Comparison of ENCODE assay signal across 21 mouse cellular contexts in the genomic region with DNA sequence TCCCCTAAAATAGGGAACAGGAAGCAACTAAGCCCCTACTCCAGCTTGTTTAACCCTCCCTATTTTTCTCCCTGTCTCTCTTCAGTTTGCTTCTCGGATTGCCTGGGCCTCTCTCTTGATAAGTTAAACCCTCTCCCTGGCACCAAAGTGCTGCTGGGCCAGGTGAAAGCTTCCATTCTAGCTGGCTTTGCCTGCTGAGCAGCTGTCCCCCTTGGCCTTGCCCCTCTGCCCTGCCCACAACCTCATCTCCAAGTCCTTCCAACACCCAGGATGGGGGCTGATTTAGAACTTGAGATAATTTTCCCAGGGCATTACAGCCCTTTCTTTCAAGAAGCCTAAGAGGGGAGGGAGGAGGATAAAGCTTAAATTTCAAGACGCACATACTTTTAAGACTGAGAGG.
DNase-seq lines count a peak whose midpoint lies in the region; ATAC-seq lines count a peak whose summit lies in the region.
"Had no signal": no experiment of that assay in that cellular context is flagged by ENCODE, and none has a peak within 500 bp of the region (broad histone marks: within the 10 kb centered on the region; RNA-seq: fewer than 3 reads in every experiment).

No protein-coding gene starts in this region.

- H3K36me3 ChIP-seq in hindbrain, embryonic 10.5 days: no peaks in the 10 kb centered on the region
- H3K36me3 ChIP-seq in hindbrain, embryonic 16.5 days (ENCODE audit: control insufficient read depth, insufficient read depth, low read length): no peaks in the 10 kb centered on the region
- no peaks in the 10 kb centered on the region for H3K36me3 ChIP-seq in midbrain, embryonic 12.5 days
- no peaks in the 10 kb centered on the region for H3K36me3 ChIP-seq in midbrain, embryonic 15.5 days (replicated peaks)
- no peaks in the 10 kb centered on the region for H3K36me3 ChIP-seq in embryonic facial prominence, embryonic 10.5 days (replicated peaks)
- H3K36me3 ChIP-seq in embryonic facial prominence, embryonic 13.5 days: no peaks in the 10 kb centered on the region
- H3K36me3 ChIP-seq: heart, embryonic 15.5 days had no signal

- 68% methylated on average over 2 of the region's 2 CpGs for WGBS in hindbrain, embryonic 10.5 days
- 70% methylated on average over 2 of the region's 2 CpGs for WGBS in hindbrain, embryonic 16.5 days
- WGBS in midbrain, embryonic 12.5 days: 37% methylated on average over 2 of the region's 2 CpGs
- 45% methylated on average over 2 of the region's 2 CpGs for WGBS in midbrain, embryonic 15.5 days
- 42% methylated on average over 2 of the region's 2 CpGs for WGBS in embryonic facial prominence, embryonic 10.5 days
- 23% methylated on average over 2 of the region's 2 CpGs for WGBS in embryonic facial prominence, embryonic 13.5 days

- no peak for DNase-seq in hindbrain, embryonic 10.5 days (ENCODE audit: low spot score)
- no peak for DNase-seq in embryonic facial prominence, embryonic 10.5 days (ENCODE audit: low spot score)
- DNase-seq in embryo, embryonic 10 days (ENCODE audit: low spot score): no peak
- DNase-seq: adrenal gland, postnatal 14 days; cerebellum, adult 11-12 months; cerebellum, adult 9-10 months; cerebellum, postnatal 25 days; forebrain, postnatal 0 days; gastrocnemius, postnatal 14 days; heart, adult 2 months; heart, postnatal 14 days had no signal

- no peak overlapping the region for H3K4me3 ChIP-seq in hindbrain, embryonic 10.5 days
- H3K4me3 ChIP-seq in hindbrain, embryonic 16.5 days (ENCODE audit: low read length): no peak overlapping the region
- no peak overlapping the region for H3K4me3 ChIP-seq in midbrain, embryonic 12.5 days
- H3K4me3 ChIP-seq in midbrain, embryonic 15.5 days: no peak overlapping the region
- H3K4me3 ChIP-seq in embryonic facial prominence, embryonic 10.5 days: no peak overlapping the region
- H3K4me3 ChIP-seq in embryonic facial prominence, embryonic 13.5 days: no peak overlapping the region
- H3K4me3 ChIP-seq: heart, adult 2 months; heart, embryonic 15.5 days had no signal

- no peaks in the 10 kb centered on the region for H3K9me3 ChIP-seq in hindbrain, embryonic 10.5 days
- H3K9me3 ChIP-seq in hindbrain, embryonic 16.5 days (ENCODE audit: control insufficient read depth, low read length): no peaks in the 10 kb centered on the region
- no peaks in the 10 kb centered on the region for H3K9me3 ChIP-seq in midbrain, embryonic 12.5 days
- no peaks in the 10 kb centered on the region for H3K9me3 ChIP-seq in midbrain, embryonic 15.5 days
- H3K9me3 ChIP-seq in embryonic facial prominence, embryonic 10.5 days: no peaks in the 10 kb centered on the region
- H3K9me3 ChIP-seq in embryonic facial prominence, embryonic 13.5 days: no peaks in the 10 kb centered on the region; the same call in 1 of the 2 replicates
- H3K9me3 ChIP-seq: heart, embryonic 15.5 days had no signal

- peaks cover 20% of the 10 kb centered on the region for H3K27me3 ChIP-seq in hindbrain, embryonic 10.5 days (ENCODE audit: insufficient read depth, poor library complexity, severe bottlenecking)
- no peaks in the 10 kb centered on the region for H3K27me3 ChIP-seq in hindbrain, embryonic 16.5 days (replicated peaks; ENCODE audit: control insufficient read depth, insufficient read depth, low read length)
- peaks cover 12% of the 10 kb centered on the region for H3K27me3 ChIP-seq in midbrain, embryonic 12.5 days
- no peaks in the 10 kb centered on the region for H3K27me3 ChIP-seq in midbrain, embryonic 15.5 days (replicated peaks)
- H3K27me3 ChIP-seq in embryonic facial prominence, embryonic 10.5 days (replicated peaks; ENCODE audit: low read depth, poor library complexity, severe bottlenecking): peaks cover 7% of the 10 kb centered on the region; the same call in 1 of the 2 replicates
- no peaks in the 10 kb centered on the region for H3K27me3 ChIP-seq in embryonic facial prominence, embryonic 13.5 days
- H3K27me3 ChIP-seq: CH12.LX had no signal

- H3K27ac ChIP-seq in hindbrain, embryonic 10.5 days: peak overlapping the region; percentile 84
- H3K27ac ChIP-seq in hindbrain, embryonic 16.5 days (ENCODE audit: low read depth, low read length): no peak overlapping the region
- H3K27ac ChIP-seq in midbrain, embryonic 12.5 days (replicated peaks): peak overlapping the region; percentile 77
- H3K27ac ChIP-seq in midbrain, embryonic 15.5 days: no peak overlapping the region
- peak overlapping the region; percentile 59 for H3K27ac ChIP-seq in embryonic facial prominence, embryonic 10.5 days (replicated peaks)
- H3K27ac ChIP-seq in embryonic facial prominence, embryonic 13.5 days: peak overlapping the region; percentile 55; the same call in 1 of the 2 replicates
- H3K27ac ChIP-seq: heart, adult 2 months; heart, embryonic 15.5 days had no signal

- no peak overlapping the region for H3K9ac ChIP-seq in hindbrain, embryonic 16.5 days (ENCODE audit: low read depth, low read length)
- 0 out of 2 replicates have a peak overlapping the region, but pooled peaks have one; percentile 20 for H3K9ac ChIP-seq in midbrain, embryonic 12.5 days (replicated peaks)
- H3K9ac ChIP-seq in midbrain, embryonic 15.5 days: no peak overlapping the region
- no peak overlapping the region for H3K9ac ChIP-seq in embryonic facial prominence, embryonic 13.5 days
- H3K9ac ChIP-seq: forebrain, postnatal 0 days; heart, embryonic 15.5 days had no signal

- H3K4me2 ChIP-seq in hindbrain, embryonic 16.5 days (ENCODE audit: low read length): no peak overlapping the region
- no peak overlapping the region for H3K4me2 ChIP-seq in midbrain, embryonic 12.5 days (replicated peaks)
- no peak overlapping the region for H3K4me2 ChIP-seq in midbrain, embryonic 15.5 days
- H3K4me2 ChIP-seq in embryonic facial prominence, embryonic 13.5 days: no peak overlapping the region
- H3K4me2 ChIP-seq: heart, embryonic 11.5 days; heart, embryonic 15.5 days had no signal

- no peak for ATAC-seq in hindbrain, embryonic 16.5 days
- ATAC-seq in midbrain, embryonic 12.5 days (ENCODE audit: low FRiP score, low read depth): no peak
- no peak for ATAC-seq in midbrain, embryonic 15.5 days (replicated peaks)
- no peak for ATAC-seq in embryonic facial prominence, embryonic 13.5 days (ENCODE audit: insufficient number of reproducible peaks, insufficient read depth, low FRiP score, low TSS enrichment, low read depth)
- ATAC-seq: activated CD4-positive, CD25-positive, alpha-beta regulatory T cell, adult 4 months; forebrain, postnatal 0 days; inflammation-experienced regulatory T-cells, adult 6 months; intestine, postnatal 0 days had no signal

- peaks cover 55% of the 10 kb centered on the region for H3K4me1 ChIP-seq in hindbrain, embryonic 10.5 days (replicated peaks)
- H3K4me1 ChIP-seq in hindbrain, embryonic 16.5 days (ENCODE audit: control insufficient read depth, insufficient read depth, low read depth, low read length): peaks cover 13% of the 10 kb centered on the region
- H3K4me1 ChIP-seq in midbrain, embryonic 12.5 days: peaks cover 51% of the 10 kb centered on the region
- peaks cover 35% of the 10 kb centered on the region for H3K4me1 ChIP-seq in midbrain, embryonic 15.5 days
- peaks cover 41% of the 10 kb centered on the region for H3K4me1 ChIP-seq in embryonic facial prominence, embryonic 10.5 days
- H3K4me1 ChIP-seq in embryonic facial prominence, embryonic 13.5 days: peaks cover 29% of the 10 kb centered on the region

Comparison
In these comparisons a context has a peak if more than half of its experiments do, and no peak if none do; other contexts are left out.
1. H3K27ac ChIP-seq: peak in hindbrain, embryonic 10.5 days (single experiment), midbrain, embryonic 12.5 days (single experiment), embryonic facial prominence, embryonic 10.5 days (single experiment) and embryonic facial prominence, embryonic 13.5 days (single experiment); none in hindbrain, embryonic 16.5 days (single experiment) and midbrain, embryonic 15.5 days (single experiment).